Mouse (Mus musculus) urinary bladder, postnatal 10 days (tissue): ENCODE measurements around the gene Mobp.

Experiments
- DNase-seq: peaks from one replicate; pipeline ENCODE4 v3.0.0; 2022; ENCODE audit warnings: low spot score

Gene Mobp

GRCm38 (mm10) chr9:120134529-120135160 is 14.9 kb upstream of the Mobp start:
- DNase-seq, result no peak

GRCm38 (mm10) chr9:120135454-120135853 is 14.1 kb upstream of the Mobp start:
- DNase-seq, result no peak

GRCm38 (mm10) chr9:120140652-120141051 is 8.9 kb upstream of the Mobp start:
- DNase-seq, result no peak

GRCm38 (mm10) chr9:120144474-120144873 is 5.0 kb upstream of the Mobp start:
- DNase-seq, result no peak

- no peak for DNase-seq
These were observed 1.6 kb downstream of the Mobp start for GRCm38 (mm10) chr9:120151152-120151551.

- DNase-seq, result no peak
These were observed 2.4 kb downstream of the Mobp start for GRCm38 (mm10) chr9:120151906-120152399.

- DNase-seq, result no peak
These were observed 8.5 kb downstream of the Mobp start for GRCm38 (mm10) chr9:120158047-120158446.

GRCm38 (mm10) chr9:120163862-120164261 is 14.4 kb downstream of the Mobp start:
- no peak for DNase-seq

- no peak for DNase-seq
These were observed 18.3 kb downstream of the Mobp start for GRCm38 (mm10) chr9:120167826-120168225.

- DNase-seq, result no peak
These were observed 21.8 kb downstream of the Mobp start for GRCm38 (mm10) chr9:120171295-120171694.

GRCm38 (mm10) chr9:120174436-120175137 is 25.1 kb downstream of the Mobp start:
- DNase-seq, result no peak

- DNase-seq, result no peak
These were observed 29.3 kb downstream of the Mobp start for GRCm38 (mm10) chr9:120178813-120179212.

- DNase-seq, result no peak
These were observed 35.0 kb downstream of the Mobp start for GRCm38 (mm10) chr9:120184499-120184898.

GRCm38 (mm10) chr9:120186856-120187255 is 37.3 kb downstream of the Mobp start:
- DNase-seq, result no peak

GRCm38 (mm10) chr9:120190891-120191290 is 41.4 kb downstream of the Mobp start:
- no peak for DNase-seq

- peak; percentile 40 for DNase-seq
These were observed 42.0 kb downstream of the Mobp start for GRCm38 (mm10) chr9:120191362-120192098.

- no peak for DNase-seq
These were observed 43.2 kb downstream of the Mobp start for GRCm38 (mm10) chr9:120192742-120193141.

GRCm38 (mm10) chr9:120200873-120201272 is 51.4 kb downstream of the Mobp start:
- no peak for DNase-seq

GRCm38 (mm10) chr9:120201743-120202142 is 52.2 kb downstream of the Mobp start:
- DNase-seq, result no peak

- DNase-seq, result no peak
These were observed 53.2 kb downstream of the Mobp start for GRCm38 (mm10) chr9:120202683-120203082.

- DNase-seq, result no peak
These were observed 54.4 kb downstream of the Mobp start for GRCm38 (mm10) chr9:120203936-120204335.

GRCm38 (mm10) chr9:120206897-120207296 is 57.4 kb downstream of the Mobp start:
- no peak for DNase-seq

GRCm38 (mm10) chr9:120210068-120210467 is 60.6 kb downstream of the Mobp start:
- no peak for DNase-seq
